Mouse (Mus musculus) lung, adult 2 months (tissue): ENCODE results near the gene Wnk2. TPM values are rescaled to one million over a fixed set of nuclear protein-coding genes. Genes with fewer than 3 reads are reported as not detected.

Source experiments
- DNase-seq: peaks from one replicate; pipeline ENCODE4 v3.0.0; 2022
- H3K4me1 ChIP-seq: fragments of 200-500 bp; 2 replicates; pipeline ENCODE4 v1.6.1; 2011; ENCODE audit warnings: low read length; ENCODE audit not compliant: control insufficient read depth, insufficient read depth
- H3K4me3 ChIP-seq: fragments of 200-500 bp; replicated peaks from 2 replicates; pipeline ENCODE3; 2011; ENCODE audit warnings: low read depth, mild to moderate bottlenecking, control low read depth, low read length; ENCODE audit errors: extremely low read depth
- CTCF ChIP-seq: fragments of 200-500 bp; IDR thresholded peaks from 2 replicates; pipeline ENCODE4 v1.5.1; 2011; ENCODE audit warnings: mild to moderate bottlenecking, low read length, control low read depth; ENCODE audit not compliant: insufficient read depth
- POLR2A ChIP-seq: fragments of 200-500 bp; IDR thresholded peaks from 2 replicates; pipeline ENCODE4 v1.6.1; 2011; ENCODE audit warnings: low read depth, mild to moderate bottlenecking, control low read depth, low read length, borderline replicate concordance; ENCODE audit errors: extremely low read depth
- WGBS: fragments of 180-500 bp; shearing (Covaris S2); methylation state at CpG from one replicate; pipeline ENCODE4 v1.1.7; 2018; 5-methylcytosine and 5-hydroxymethylcytosine counted together
- polyA plus RNA-seq: library from polyadenylated mRNA; depleted of rRNA; stranded (reverse); fragments of >200 nt; gene quantifications from 2 replicates; pipeline ENCODE4 v1.2.3, GENCODE M21; 2012

Gene Wnk2
- polyA plus RNA-seq, 1 experiment, result 4.2 TPM

DNA sequence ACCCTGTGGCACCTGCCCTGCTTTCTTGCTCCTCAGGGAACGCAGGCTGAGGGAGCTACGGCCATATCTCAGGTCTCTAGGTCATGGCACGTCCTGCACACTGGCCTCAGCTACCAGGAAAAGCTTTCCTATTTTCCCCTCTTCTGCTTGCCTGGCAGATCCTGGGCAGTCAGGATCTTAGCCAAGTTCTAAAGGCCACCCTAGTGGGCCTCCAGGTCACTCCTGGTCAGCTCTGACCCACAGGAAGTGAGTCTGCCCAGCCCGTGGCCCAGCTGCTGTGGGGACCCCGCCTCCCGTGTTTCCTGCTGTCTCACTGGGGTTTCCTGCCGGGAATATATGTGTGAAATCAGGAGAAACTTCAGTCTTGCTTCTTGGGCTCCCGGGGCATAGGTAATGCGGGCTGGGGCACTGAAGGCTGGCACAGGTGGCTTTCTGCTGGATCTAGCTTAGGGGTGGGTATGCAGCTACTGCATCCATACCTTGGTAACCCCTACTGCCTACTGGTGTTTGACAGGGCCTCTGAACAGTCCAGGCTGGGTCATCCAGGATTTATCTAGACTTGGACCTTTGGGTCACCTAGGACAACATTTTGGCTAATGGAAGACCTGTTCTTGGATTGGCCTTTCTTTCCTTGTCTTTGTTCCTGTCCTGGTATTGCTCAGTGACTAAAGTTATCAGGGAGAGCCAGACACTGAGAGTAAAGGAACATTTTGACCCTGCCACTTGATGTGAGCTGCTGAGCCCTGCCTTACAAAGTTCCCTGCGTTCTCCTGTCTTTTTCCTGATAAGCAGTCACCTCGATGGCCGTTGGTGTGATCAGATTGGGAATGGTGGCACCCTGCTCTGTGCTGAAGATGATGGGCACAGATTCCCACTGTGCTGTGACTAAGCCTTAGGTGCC lies 42.4 kb upstream of the Wnk2 start:
- TF ChIP-seq CTCF (no peak), POLR2A (no peak)
- DNase-seq, result peak; percentile 23
- WGBS, result 45% methylated on average over 12 of the region's 12 CpGs
- no peak overlapping the region for H3K4me3 ChIP-seq
- H3K4me1 ChIP-seq, result peaks cover 21% of the 10 kb centered on the region

DNA sequence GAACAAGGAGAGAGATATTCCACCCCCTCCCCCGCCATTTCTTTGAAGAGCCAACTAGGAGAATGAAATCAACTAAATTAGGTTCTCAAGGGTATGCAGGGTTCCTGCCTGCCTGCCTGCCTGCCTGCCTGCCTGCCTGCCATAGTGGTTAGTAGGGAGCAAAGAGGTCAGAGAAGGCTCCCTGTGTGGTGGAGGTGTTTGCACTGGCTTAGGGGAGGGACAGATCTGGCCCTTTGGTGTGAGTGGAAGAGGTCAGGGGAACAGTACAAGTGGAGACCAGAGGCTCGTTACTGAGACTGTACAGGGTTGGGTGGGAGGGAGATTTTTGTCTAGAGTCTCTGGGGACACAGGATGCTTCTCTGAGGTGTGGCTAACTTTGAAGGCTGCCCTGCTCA lies 41.1 kb upstream of the Wnk2 start:
- DNase-seq, result no peak
- H3K4me1 ChIP-seq, result peaks cover 21% of the 10 kb centered on the region
- WGBS, result 61% methylated on average over 2 of the region's 2 CpGs
- TF ChIP-seq POLR2A (no peak), CTCF (no peak)
- no peak overlapping the region for H3K4me3 ChIP-seq

DNA sequence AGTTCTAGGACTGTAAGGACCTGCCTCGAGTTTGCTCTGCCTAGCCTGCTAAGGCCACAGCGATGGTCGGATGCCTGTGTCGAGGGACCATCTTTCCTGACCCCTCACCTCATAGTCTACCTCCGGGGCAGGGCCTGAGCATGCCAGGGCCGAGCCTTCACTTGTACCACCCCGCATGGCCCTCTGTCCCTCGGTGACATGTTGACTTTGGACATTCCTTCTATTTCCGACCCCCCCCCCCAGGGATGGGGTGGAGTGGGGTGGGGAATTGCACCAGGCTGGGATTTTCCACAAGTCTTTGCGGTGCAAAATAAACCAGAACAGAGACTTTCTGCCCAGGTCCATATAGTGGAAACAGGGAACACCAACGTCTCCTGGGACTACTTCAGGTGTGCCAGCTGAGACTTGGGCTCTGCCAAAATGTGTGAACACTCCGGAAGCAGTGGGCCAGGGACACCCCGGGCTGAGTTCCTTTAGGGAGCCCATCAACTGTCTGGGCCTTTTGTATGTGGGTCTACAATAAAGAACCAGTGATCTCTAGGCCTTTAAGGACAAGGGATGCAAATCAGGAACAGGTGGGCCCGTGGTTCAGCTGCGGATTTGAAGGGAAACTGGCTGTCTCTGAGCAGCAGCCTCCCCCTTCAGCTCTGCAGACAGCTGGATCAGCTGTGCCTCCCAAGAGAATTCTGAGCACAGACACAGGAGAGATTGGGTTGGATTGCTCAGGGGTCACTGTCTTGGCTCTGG lies 40.6 kb upstream of the Wnk2 start:
- Histone ChIP-seq H3K4me1 (peaks cover 21% of the 10 kb centered on the region), H3K4me3 (peak overlapping the region; percentile 70)
- DNase-seq, result no peak
- WGBS, result 18% methylated on average over 15 of the region's 15 CpGs
- TF ChIP-seq POLR2A (no peak), CTCF (no peak)

DNA sequence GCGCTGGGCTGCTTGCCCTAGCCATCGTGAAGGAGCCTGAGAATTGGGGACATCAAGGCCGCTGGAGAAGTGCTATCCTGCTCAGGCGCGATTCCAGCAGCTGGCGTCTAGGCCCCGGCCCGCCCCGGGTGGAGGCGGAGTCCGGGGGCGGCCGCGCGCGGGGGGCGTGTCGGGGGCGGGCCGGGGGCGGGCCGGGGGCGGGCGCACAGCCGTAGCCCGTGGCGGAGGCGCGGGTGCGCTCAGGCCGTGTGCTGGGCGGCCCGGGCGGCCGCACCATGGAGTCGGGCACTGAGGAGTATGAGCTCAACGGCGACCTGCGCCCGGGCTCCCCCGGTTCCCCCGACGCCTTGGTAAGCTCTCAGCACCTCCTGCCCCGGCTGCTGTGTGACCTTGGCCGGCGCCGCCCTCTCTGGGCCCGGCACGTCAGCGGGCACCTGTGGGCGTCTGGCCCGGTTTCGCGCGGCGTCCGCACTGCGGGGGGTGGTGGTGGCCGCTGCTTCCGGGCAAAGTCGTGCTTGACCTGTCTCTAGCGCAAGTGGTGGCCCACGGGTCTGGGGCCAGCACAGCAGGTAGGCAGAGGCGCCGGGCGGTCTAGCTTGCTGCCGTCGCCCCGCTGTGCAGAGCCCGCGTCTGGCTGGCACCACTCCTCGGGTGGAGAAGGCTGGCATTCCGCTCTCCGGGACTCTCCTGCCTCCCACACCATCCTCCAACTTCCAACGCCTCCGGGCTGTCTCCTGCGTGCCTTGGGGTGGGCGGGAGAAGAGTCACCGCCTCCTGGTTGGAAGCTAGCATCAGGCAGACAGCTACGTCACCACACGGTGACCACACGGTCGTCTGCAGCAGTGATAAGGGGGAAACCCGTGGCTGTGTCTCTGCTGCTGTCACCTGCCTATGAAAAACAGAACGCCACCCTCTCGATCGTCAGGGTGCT lies 39.7 kb upstream of the Wnk2 start, which contains the start of gene Ninj1:
Gene Ninj1 (plus strand): TSS at position 198 of the 931 bp plus-strand sequence.
- WGBS, result under 1% methylated on average over 84 of the region's 87 CpGs
- peaks cover 21% of the 10 kb centered on the region for H3K4me1 ChIP-seq
- DNase-seq, result peak; percentile 83

DNA sequence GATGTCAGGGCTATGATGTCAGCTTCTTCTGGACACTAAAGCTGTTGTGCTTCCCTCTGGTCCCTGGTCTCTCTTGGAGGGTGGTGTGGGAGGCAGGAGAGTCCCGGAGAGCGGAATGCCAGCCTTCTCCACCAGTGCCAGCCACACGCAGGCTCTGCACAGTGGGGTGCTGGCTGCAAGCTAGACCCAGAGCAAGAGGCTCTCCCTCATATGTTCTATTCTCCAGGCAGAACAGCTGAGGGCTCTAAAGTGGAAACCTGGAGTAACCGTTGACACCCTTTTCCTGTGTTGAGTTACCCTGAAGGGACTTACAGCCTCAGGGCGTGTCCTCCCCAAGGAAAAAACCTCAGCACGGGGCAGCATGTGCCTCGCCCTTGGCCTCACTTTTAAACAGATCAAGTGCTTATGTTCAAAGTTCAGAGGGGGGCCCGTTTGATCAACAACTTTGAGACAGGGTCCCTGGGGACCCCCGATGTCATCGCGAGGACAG lies 39.0 kb upstream of the Wnk2 start:
- TF ChIP-seq CTCF, result no peak
- 16% methylated on average over 11 of the region's 11 CpGs for WGBS
- DNase-seq, result no peak
- Histone ChIP-seq H3K4me3 (peak overlapping the region; percentile 41), H3K4me1 (peaks cover 21% of the 10 kb centered on the region)

More for the DNA sequence above, 39.7 kb upstream of the Wnk2 start, which contains the start of gene Ninj1:
- TF ChIP-seq CTCF, result no peak
- TF ChIP-seq POLR2A, result peak; percentile 84
- peak within 1 kb of the TSS; percentile 70 for H3K4me3 ChIP-seq

DNA sequence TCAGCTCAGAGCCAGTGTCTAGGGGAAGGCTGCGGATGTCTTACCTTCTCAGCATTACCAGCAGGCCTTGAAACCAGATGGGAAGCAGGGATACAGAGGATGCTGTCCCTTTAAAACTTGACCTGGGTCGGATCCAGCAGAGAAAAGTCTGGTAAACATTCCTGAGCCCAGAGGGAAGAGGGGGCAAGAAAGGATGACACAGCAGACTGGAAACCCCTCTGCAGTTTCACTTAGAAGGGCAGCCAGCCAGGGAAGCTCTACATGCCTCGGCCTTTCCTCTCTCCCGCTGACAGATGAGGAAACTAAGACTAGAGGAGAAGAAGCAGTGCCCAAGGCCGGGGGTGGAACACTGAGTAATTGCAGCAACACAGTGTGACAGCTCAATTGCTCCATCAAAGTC lies 35.8 kb upstream of the Wnk2 start:
- TF ChIP-seq CTCF, result no peak
- no peak for TF ChIP-seq POLR2A
- WGBS, result 41% methylated on average over 5 of the region's 5 CpGs

DNA sequence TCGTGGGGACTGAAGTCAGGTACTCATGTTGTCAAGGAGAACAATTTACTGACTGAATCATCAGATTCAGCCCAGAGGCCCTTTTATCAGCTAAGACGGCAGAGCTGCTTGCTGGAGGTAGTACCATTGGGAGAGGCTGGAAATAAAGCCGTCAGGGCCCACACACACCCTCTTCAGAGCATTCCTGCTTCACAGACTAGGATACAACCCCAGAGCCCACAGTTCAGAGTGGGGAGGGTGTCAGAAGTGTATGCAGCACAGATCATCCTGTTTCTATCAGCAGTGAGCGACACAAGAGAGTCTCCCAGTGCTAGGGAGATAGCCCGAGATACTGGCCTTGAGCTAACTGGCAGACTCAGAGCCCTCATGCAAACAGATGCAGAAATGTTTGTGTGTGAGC lies 35.3 kb upstream of the Wnk2 start:
- DNase-seq, result no peak
- WGBS, result 66% methylated on average over 5 of the region's 5 CpGs
- Histone ChIP-seq H3K4me1 (peaks cover 9% of the 10 kb centered on the region), H3K4me3 (no peak overlapping the region)
- TF ChIP-seq CTCF (no peak), POLR2A (no peak)

More for the DNA sequence above, 35.8 kb upstream of the Wnk2 start:
- Histone ChIP-seq H3K4me1 (peaks cover 12% of the 10 kb centered on the region), H3K4me3 (no peak overlapping the region)
- DNase-seq, result no peak

DNA sequence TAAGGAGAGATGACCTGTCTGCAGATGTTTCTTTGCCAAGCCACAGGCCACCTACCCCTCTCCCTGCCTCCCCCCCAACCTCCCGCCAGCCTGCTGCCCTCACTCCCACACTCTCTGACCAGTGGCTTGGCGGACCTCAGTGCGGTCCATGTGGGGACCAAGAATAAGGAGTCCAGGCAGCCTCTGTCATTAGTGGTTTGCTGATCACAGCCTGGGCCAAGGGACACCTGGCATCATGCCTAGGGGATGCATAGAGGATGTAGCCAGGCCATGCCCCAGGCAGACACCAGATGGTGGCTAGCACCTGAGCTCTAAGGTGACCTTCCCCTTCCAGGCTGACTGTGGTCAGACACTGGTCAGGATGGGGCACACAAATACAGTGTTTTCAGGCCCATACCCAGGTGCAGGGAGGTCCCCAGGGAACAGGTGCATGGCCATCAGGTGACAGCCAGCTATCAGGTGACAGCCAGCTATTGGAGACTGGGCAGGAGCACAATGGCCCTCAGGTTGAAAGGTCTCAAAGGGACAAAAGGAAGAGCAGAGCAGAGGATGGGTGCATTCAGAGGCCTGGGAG lies 33.7 kb upstream of the Wnk2 start:
- 90% methylated on average over 3 of the region's 3 CpGs for WGBS
- DNase-seq, result no peak
- Histone ChIP-seq H3K4me1 (peaks cover 2% of the 10 kb centered on the region), H3K4me3 (no peak overlapping the region)
- TF ChIP-seq POLR2A (no peak), CTCF (no peak)

DNA sequence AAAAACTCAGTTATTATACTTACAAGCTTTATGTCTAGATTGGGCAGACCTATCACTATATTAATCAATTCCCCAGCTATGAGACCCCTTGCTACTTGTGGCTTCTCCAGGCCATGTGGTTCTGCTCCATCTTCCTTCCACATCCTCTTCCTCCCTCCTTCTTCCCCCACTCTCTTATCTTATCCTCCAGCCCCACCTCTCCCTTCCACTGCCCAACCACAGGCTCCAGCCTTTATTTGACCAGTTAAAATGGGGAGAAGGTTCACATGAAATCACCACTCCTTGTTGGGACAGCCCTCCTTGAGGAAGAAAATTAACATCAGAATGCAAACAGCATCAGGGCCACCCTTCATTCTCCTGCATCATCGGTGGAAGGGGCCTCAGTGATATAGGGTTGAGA lies 32.9 kb upstream of the Wnk2 start:
- no peak for DNase-seq
- TF ChIP-seq CTCF, result no peak
- no peaks in the 10 kb centered on the region for H3K4me1 ChIP-seq
- 61% methylated on average over 1 of the region's 1 CpGs for WGBS
- no peak overlapping the region for H3K4me3 ChIP-seq
